Mouse (Mus musculus): ENCODE results near the gene Pdk2.
A peak's percentile ranks its signal among the peaks of the same experiment; 100 is the strongest.

GRCm38 (mm10) chr11:94978947-94979346 is 62.2 kb downstream of the Pdk2 start:
- peak; percentile 87 for TF ChIP-seq CTCF (IDR thresholded peaks at IDR 0.05; ENCODE audit: low read depth, low read length)
- TF ChIP-seq TAL1 (conservative IDR thresholded peaks at IDR 0.05; ENCODE audit: low read depth, low read length): no peak
- no peak for TF ChIP-seq GATA2 (IDR thresholded peaks at IDR 0.05; ENCODE audit: borderline replicate concordance, low read depth, low read length)
- no peak for TF ChIP-seq GATA1 (IDR thresholded peaks at IDR 0.05; ENCODE audit: borderline replicate concordance, low read length)
